16 mouse cellular contexts compared by ENCODE assay signal in genomic region chr11:48061501-48061900, GRCm38 (mm10).
"Had no signal": no experiment of that assay in that cellular context is flagged by ENCODE, and none has a peak within 500 bp of the region (broad histone marks: within the 10 kb centered on the region; RNA-seq: fewer than 3 reads in every experiment).

No protein-coding gene starts in this region.

- DNase-seq: kidney, adult 2 months; kidney, postnatal 25 days; liver, embryonic 13.5 days; lung, adult 2 months; lung, postnatal 14 days; lung, postnatal 4 days; right cerebral cortex, adult 18-20 months; right cerebral cortex, postnatal 25 days; thymus, adult 18-20 months; thymus, postnatal 36 days had no signal

- H3K4me3 ChIP-seq: liver, embryonic 13.5 days; midbrain, embryonic 12.5 days; midbrain, embryonic 15.5 days; neural tube, embryonic 12.5 days; neural tube, embryonic 15.5 days had no signal

- ATAC-seq: intestine, postnatal 0 days; midbrain, embryonic 15.5 days had no signal

- H3K36me3 ChIP-seq: liver, embryonic 13.5 days; midbrain, embryonic 12.5 days; midbrain, embryonic 15.5 days; neural tube, embryonic 12.5 days; neural tube, embryonic 15.5 days had no signal

- H3K4me2 ChIP-seq: liver, embryonic 13.5 days; midbrain, embryonic 12.5 days; midbrain, embryonic 15.5 days; neural tube, embryonic 12.5 days; neural tube, embryonic 15.5 days had no signal

- H3K27me3 ChIP-seq: liver, embryonic 13.5 days; midbrain, embryonic 12.5 days; midbrain, embryonic 15.5 days; neural tube, embryonic 12.5 days; neural tube, embryonic 15.5 days had no signal

- H3K4me1 ChIP-seq: liver, embryonic 13.5 days; midbrain, embryonic 12.5 days; midbrain, embryonic 15.5 days; neural tube, embryonic 12.5 days; neural tube, embryonic 15.5 days had no signal

- H3K27ac ChIP-seq: kidney, postnatal 0 days; liver, embryonic 13.5 days; midbrain, embryonic 12.5 days; midbrain, embryonic 15.5 days; neural tube, embryonic 12.5 days; neural tube, embryonic 15.5 days had no signal

- H3K9ac ChIP-seq: liver, embryonic 13.5 days; midbrain, embryonic 12.5 days; midbrain, embryonic 15.5 days; neural tube, embryonic 12.5 days; neural tube, embryonic 15.5 days had no signal

- H3K9me3 ChIP-seq: liver, embryonic 13.5 days; midbrain, embryonic 12.5 days; midbrain, embryonic 15.5 days; neural tube, embryonic 12.5 days; neural tube, embryonic 15.5 days had no signal
